Mouse (Mus musculus) Patski (cell line): ENCODE measurements around the gene Sar1a. TPM values are rescaled to one million over a fixed set of nuclear protein-coding genes. Genes with fewer than 3 reads are reported as not detected.

ENCODE experiments used
- ATAC-seq: fragments of 100-300 bp; one replicate; pipeline ENCODE4 v1.8.0; 2021
- CTCF ChIA-PET: fragments of 350-600 bp; sonication (Branson Sonifier 250); formaldehyde crosslinking; loops from one replicate; lab custom pipeline; 2022; ENCODE audit warnings: inconsistent platforms; lab: Charles Lee
- POLR2A ChIA-PET: fragments of 350-600 bp; sonication (Branson Sonifier 250); formaldehyde crosslinking; loops from one replicate; lab custom pipeline; 2022; ENCODE audit warnings: antibody characterized with exemption, inconsistent platforms; lab: Charles Lee
- DNase-seq: peaks from one replicate; pipeline ENCODE4 v3.0.0-alpha.2; 2011; ENCODE audit warnings: low read depth, low spot score
- H3K27me3 ChIP-seq: fragments of 371-371 bp; one replicate; pipeline ENCODE4 v1.5.1; 2021
- CTCF ChIP-seq: fragments of 100-300 bp; IDR thresholded peaks from one replicate; pipeline ENCODE4 v1.5.1; 2021
- in situ Hi-C: fragments of 300-500 bp; cut with MboI; formaldehyde crosslinking; loops from 3 replicates; pipeline ENCODE4 v1.11.1; 2018; ENCODE audit warnings: low pct_unique_long_range_greater_than_20kb, mixed read lengths
- polyA plus RNA-seq: library from polyadenylated mRNA; unstranded; gene quantifications from one replicate; pipeline ENCODE4 v1.2.3, GENCODE M21; 2021

Sar1a gene
- polyA plus RNA-seq, 1 experiment from 2014 or later, result 146 TPM

DNA sequence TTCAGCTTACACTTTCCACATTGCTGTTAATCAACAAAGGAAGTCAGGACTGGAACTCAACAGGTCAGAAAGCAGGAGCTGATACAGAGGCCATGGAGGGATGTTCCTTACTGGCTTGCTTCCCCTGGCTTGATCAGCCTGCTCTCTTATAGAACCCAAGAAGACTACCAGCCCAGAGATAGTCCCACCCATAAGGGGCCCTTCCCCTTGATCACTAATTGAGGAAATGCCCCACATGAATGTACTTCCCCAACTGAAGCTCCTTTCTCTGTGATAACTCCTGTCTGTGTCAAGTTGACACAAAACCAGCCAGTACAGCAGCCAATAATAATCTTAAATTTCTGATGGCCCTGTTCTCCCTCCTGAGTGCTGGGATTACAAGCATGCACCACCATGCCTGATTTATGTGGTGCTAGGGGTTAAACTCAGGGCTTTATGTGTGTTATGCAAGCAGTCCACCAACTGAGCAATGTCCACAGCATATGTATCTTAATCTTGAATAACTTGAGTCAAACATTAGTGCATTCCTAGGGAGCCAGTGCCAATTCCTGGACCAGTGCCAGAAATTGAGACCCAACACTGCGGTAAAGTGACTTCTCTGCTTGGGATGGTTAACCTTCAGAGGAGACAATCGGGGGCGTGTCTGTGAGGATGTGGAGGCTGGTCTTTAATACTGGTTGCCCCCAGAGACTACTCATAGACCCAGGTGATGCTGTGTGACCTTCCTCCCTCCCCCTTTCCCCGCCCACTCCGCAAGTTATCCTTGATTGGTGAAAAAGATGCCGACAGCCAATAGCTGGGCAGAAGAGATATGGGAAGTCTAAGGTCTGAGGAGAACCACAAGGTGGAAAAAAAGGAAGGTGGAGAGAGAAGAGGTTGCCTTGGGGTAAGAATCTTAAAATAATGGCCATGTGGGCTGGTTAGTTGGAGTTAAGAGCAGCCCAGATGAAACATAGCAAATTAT, 26.6 kb downstream of the Sar1a start:
- no peaks in the 10 kb centered on the region for H3K27me3 ChIP-seq
- no peak for ATAC-seq
- in situ Hi-C loops, result no loop called here
- CTCF ChIA-PET, result interaction anchor here (1.5 kb wide), 1 partner anchor 27 kb away, joined by 4 read pairs; the partner anchor contains the start of gene Sar1a
- POLR2A ChIA-PET, result no interaction called here
- no peak for TF ChIP-seq CTCF
- DNase-seq, result no peak

DNA sequence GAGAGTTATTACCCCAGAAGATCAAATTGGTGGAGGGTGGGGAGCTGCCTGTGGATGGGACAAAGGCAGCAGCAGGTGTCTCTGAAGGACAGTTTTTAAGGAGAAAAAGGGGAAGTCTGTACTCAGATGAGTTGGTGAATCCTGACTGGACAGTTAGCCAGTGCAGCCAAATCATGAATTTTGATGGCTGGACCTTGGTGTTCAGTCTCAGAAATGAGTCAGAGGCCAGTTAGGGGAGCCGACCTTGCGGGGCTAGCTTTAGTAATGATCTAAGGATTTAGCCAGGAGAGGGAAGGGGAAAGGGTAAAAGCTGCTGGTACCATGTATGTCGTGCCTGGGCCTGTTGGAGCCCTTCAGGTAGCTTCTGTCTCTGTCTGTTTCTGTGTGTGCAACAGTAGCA, 33.5 kb downstream of the Sar1a start:
- TF ChIP-seq CTCF, result no peak
- ChIA-PET CTCF (no interaction called here), POLR2A (interaction anchor here (0.7 kb wide), 1 partner anchor 18 kb away, joined by 6 read pairs; no protein-coding TSS in a partner anchor)
- no peaks in the 10 kb centered on the region for H3K27me3 ChIP-seq
- no peak for DNase-seq
- ATAC-seq, result no peak
- in situ Hi-C loops, result no loop called here

DNA sequence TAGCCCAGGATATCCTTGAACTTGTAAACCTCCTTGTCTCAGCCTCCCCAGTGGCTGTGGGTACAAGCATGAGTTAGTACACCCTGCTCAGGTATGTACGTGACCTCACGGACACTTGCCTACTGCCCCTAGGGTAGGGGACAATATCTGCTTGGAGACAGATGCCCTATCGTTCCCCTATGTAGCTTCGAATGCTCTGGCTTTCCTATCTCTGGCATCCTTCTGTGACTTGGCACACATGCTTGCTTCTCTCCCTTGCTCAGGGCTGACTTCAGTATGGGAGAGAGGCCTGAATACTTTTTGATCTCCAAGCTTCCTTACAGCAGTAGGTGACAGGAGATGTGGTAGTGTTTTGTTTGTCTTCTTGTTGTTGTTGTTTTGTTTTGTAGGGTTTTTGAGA, 34.0 kb downstream of the Sar1a start:
- in situ Hi-C loops, result no loop called here
- ATAC-seq, result no peak
- H3K27me3 ChIP-seq, result no peaks in the 10 kb centered on the region
- CTCF ChIA-PET, result no interaction called here
- DNase-seq, result no peak
- no peak for TF ChIP-seq CTCF
- POLR2A ChIA-PET, result interaction anchor here (1.3 kb wide), 1 partner anchor 15 kb away, joined by 3 read pairs; no protein-coding TSS in a partner anchor

DNA sequence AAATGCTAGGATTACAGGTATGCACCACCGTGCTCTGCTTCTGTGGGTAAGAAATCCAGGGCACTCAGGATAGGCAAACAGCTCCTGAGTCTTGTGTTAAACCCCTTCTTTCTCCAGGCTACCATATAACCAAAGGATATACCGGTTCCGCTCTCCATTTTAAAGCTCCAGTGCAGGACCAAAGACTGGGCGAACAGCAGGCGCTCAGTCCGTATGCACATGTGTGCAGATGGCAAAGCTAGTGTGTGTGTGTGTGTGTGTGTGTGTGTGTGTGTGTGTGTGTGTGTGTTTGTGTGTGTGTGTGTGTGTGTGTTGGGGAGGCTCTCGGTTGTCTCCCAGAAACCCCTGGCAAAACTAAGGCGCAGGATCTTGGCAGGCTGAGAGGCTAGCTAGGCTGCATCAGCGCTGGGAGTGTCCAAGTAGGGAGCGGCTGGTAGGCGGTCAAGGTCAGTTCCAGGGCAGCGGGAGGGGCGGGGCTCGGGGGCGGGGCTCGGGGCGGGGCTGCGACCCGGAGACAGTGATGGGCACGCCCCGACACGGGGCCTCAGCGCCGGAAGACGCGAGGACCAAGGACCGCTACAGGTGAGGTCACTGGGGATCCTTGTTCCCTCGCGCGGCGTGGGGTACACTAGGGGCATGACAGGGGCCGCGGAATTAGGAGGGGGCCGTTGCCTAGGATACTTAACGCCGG, 34.8 kb downstream of the Sar1a start, which contains the start of gene Aifm2:
Gene Aifm2 (plus strand): TSS at position 493 of the 691 bp plus-strand sequence.
- ATAC-seq, result peak; percentile 72
- CTCF ChIA-PET, result no interaction called here
- no peak for TF ChIP-seq CTCF
- POLR2A ChIA-PET, result interaction anchor here (0.6 to 1.3 kb wide), 2 partner anchors 15 to 20 kb away, joined by 3 read pairs; no protein-coding TSS in a partner anchor
- in situ Hi-C loops, result no loop called here
- H3K27me3 ChIP-seq, result no peaks in the 10 kb centered on the region
- no peak for DNase-seq

DNA sequence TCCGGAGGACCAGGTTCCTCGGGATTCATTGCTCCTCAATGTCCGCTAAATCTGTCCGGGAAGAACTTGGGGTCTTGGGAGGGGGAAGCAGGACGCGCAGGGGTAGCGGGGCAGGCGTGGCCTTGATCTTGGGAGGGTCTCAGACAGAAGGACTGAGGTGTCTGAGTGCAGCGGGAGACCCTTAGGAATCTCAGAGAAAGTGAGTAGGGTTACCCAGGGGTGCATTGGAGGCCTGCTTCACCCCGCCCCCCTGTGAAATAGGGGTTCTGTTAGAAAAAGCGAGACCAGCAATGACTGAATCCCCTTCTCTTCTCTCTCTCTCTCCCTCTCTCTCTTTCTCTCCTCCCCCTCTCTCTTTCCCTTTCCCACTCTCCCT, 35.4 kb downstream of the Sar1a start:
- POLR2A ChIA-PET, result interaction anchor here (0.6 to 1.3 kb wide), 4 partner anchors 16 to 702 kb away, joined by 3 read pairs; no protein-coding TSS in a partner anchor
- TF ChIP-seq CTCF, result no peak
- ATAC-seq (peak; percentile 9), DNase-seq (no peak)
- CTCF ChIA-PET, result no interaction called here
- in situ Hi-C loops, result no loop called here
- H3K27me3 ChIP-seq, result no peaks in the 10 kb centered on the region

DNA sequence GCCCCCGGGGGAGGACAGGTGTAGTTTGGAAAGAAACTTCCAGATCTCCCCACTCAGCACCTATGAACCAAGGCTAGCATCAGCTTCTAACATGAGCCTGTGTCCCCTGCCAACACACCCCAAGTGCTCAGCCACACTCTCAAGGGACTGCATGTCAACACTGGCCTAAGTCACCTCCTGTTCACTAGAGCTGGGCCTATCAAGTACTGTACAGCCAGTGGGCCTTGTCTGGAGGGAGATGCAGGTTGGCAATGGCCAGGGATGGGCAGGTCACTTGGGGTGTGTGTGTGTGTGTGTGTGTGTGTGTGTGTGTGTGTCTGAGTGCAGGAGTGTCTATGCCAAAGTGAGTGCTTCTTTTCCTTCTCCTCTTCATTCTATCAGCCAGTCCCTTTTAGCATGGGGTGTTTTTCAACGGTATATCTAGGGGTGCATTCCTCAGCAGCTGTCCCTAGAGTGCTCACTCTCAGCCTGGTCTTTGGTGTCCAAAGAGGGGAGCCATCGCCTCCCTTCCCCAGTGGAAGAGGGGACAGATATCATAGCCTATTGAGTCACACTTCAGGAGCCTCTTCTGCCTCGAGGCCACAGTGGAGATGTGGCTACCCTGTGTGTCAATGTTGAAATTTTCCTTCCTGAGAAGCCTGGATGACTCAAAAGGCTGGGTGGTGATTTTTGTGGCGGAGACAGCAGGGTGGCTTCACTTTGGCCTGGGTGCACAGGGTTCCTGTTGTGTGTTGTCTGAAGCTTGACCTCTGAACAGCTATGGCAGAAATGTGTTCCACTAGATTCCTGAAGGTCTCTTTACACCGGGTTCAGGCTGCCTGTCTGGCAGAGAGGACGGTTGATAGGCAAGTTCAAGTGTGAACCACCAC, 36.1 kb downstream of the Sar1a start:
- no peak for TF ChIP-seq CTCF

DNA sequence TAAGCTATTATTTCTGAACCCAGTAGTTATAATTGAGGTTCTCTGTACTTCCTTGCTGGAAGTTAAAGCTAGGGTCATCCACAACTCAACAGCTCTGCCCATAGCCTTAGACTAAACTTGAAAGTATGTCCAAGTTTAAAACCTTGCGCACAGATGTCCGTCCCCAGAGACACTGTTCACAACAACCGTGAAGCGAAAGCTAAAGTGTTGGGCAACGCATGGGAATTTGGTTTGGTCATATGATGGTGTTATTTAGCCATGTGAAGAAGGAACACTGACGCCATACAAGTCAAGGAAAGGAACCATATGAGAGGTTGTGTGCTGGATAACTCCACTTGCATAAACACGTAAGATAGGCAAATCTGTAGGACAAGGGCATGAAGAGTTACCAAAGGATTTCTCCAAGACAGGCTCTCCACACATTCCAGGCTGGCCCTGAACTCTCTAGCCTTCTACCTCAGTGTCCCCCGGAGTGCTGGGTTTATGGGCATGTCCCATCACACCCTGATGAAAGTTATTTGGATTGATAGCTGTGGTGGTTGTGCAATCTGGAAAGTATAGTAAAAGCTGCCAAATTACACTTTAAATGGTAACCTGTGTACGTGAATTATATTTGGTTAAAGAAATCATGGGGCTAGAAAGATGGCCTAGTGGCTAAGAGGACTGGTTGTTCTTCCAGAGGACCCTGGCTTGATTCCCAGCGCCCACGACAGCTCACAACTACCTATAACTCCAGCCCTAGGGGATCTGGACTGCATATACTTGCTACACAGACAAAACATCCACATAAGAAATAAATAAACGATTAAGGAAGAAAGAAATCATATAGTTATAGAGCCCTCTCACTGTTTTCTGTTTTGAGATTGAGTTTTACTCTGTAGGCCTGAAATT, 37.6 kb downstream of the Sar1a start:
- POLR2A ChIA-PET, result interaction anchor here (0.5 kb wide), 1 partner anchor 13 kb away, joined by 4 read pairs; no protein-coding TSS in a partner anchor
- no peak for ATAC-seq

More for the DNA sequence above, 36.1 kb downstream of the Sar1a start:
- CTCF ChIA-PET, result no interaction called here
- no peaks in the 10 kb centered on the region for H3K27me3 ChIP-seq
- ATAC-seq, result peak; percentile 13
- POLR2A ChIA-PET, result interaction anchor here (0.6 kb wide), 2 partner anchors 267 to 702 kb away, joined by 3 read pairs; no protein-coding TSS in a partner anchor
- in situ Hi-C loops, result no loop called here
- DNase-seq, result no peak

DNA sequence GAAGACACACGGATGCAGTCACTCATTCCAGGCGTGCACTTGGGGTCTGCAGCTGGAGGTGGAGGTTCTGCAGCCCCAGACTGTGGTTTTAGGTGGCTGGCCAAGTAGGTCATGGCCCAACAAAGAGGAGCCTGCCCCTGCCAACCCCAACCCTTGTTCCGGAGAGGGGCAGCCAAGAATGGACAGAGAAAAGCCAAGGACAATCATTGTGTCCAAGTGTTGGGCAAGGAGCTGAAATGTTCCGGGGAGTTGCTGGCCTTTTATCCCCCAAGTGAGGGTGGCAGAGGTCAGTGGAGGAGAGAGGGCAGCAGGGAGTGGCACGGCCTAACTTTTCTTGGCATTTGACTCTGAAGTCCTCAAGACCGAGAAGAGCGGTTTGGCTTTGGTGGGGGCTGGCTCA, 40.2 kb downstream of the Sar1a start:
- no peak for DNase-seq

More for the DNA sequence above, 37.6 kb downstream of the Sar1a start:
- in situ Hi-C loops, result no loop called here
- no peaks in the 10 kb centered on the region for H3K27me3 ChIP-seq
- CTCF ChIA-PET, result no interaction called here
- TF ChIP-seq CTCF, result no peak
- DNase-seq, result no peak

DNA sequence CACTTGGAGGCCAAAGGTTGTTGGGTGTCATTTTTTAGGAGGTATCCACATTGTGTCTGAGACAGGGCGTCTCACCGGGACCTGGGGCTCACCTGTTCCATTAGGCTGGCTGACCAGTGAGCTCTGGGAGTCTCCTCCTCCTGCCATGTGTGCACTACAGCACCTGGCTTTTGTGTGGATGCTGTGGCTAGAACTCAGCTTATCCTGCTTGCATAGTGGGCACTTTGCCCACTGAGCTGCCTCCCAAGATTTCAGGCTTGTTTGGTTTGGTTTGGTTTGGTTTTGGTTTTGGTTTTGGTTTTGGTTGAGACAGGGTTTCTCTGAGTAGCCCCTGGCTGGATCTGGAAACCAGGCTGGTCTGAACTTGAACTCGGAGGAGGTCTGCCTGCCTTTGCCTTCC, 42.1 kb downstream of the Sar1a start:
- no peak for DNase-seq
- POLR2A ChIA-PET, result no interaction called here

More for the DNA sequence above, 40.2 kb downstream of the Sar1a start:
- H3K27me3 ChIP-seq, result no peaks in the 10 kb centered on the region
- in situ Hi-C loops, result no loop called here
- no peak for ATAC-seq
- ChIA-PET CTCF (interaction anchor here (1.1 kb wide), 1 partner anchor 20 kb away, joined by 3 read pairs; no protein-coding TSS in a partner anchor), POLR2A (no interaction called here)
- TF ChIP-seq CTCF, result no peak

More for the DNA sequence above, 42.1 kb downstream of the Sar1a start:
- ATAC-seq, result no peak
- TF ChIP-seq CTCF, result no peak
- in situ Hi-C loops, result no loop called here
- CTCF ChIA-PET, result no interaction called here
- H3K27me3 ChIP-seq, result no peaks in the 10 kb centered on the region
